Mouse (Mus musculus) C2C12 (cell line): ENCODE results near the gene Dhdh.

Experiments
- CEBPB ChIP-seq: IDR thresholded peaks from one replicate; pipeline ENCODE4 v1.6.1; 2011; ENCODE audit warnings: low read depth, mild to moderate bottlenecking, control low read depth, moderate library complexity
- CTCF ChIP-seq: IDR thresholded peaks from one replicate; pipeline ENCODE4 v1.5.1; 2011; ENCODE audit not compliant: control insufficient read depth, insufficient read depth, insufficient read length
- FOSL1 ChIP-seq: IDR thresholded peaks from one replicate; pipeline ENCODE4 v1.8.0; 2011; ENCODE audit warnings: mild to moderate bottlenecking, low read length; ENCODE audit not compliant: poor library complexity, insufficient read depth, severe bottlenecking
- MYOD1 ChIP-seq: IDR thresholded peaks from one replicate; pipeline ENCODE4 v1.6.1; 2011; ENCODE audit warnings: low read depth; ENCODE audit not compliant: control insufficient read depth, insufficient read length
- USF1 ChIP-seq: IDR thresholded peaks from one replicate; pipeline ENCODE4 v1.6.1; 2011; ENCODE audit warnings: low read depth, mild to moderate bottlenecking, control low read depth, moderate library complexity

GRCm38 (mm10) chr7:45437046-45437445 lies 51.6 kb downstream of the Dhdh start:
- TF ChIP-seq CEBPB (no peak), CTCF (no peak), FOSL1 (no peak), MYOD1 (no peak), USF1 (no peak)
